Mouse (Mus musculus): ENCODE measurements around the gene Fxyd6.
A peak's percentile ranks its signal among the peaks of the same experiment; 100 is the strongest.

The Fxyd6 gene

DNA sequence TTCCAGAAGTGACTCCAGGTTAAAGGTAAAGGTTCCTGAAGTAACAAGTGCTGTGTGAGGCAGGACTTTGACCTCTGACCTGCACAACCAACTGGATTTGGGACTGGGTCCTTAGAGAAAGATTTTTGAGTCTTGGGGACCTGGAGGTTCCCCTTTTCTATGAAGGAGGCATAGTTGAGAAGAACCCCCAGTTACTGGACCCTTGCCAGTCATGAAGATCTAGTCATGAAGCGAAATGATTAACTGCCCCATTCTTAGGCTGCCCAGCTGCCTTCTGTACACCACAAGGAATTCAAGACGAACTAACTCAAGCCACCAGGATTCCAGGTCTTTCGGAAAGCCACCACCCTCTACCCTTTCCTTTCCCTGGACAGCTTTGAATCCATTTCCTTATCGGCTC lies 6.4 kb downstream of the Fxyd6 start:
- DNase-seq (ENCODE audit: low read depth), result no peak

DNA sequence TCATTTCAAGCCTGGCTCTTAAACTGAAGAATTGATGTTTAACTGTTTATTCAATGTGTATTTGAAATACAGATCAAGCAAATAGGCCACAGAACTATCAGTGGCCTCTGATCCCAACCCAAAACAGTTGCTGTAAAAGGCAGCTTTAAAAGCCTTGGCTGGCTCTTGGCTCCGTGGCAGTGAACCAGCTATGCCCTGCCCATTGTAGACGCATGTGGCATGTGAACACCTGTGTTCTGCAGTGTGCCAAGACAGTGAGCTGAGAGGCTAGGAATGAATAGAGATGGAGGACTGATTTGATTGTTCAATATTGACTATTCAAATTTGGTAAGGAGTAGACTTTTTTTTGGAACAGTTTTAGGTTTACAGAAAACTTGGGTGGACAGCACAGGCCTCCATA lies 6.9 kb downstream of the Fxyd6 start:
- no peak for DNase-seq (ENCODE audit: low read depth)

DNA sequence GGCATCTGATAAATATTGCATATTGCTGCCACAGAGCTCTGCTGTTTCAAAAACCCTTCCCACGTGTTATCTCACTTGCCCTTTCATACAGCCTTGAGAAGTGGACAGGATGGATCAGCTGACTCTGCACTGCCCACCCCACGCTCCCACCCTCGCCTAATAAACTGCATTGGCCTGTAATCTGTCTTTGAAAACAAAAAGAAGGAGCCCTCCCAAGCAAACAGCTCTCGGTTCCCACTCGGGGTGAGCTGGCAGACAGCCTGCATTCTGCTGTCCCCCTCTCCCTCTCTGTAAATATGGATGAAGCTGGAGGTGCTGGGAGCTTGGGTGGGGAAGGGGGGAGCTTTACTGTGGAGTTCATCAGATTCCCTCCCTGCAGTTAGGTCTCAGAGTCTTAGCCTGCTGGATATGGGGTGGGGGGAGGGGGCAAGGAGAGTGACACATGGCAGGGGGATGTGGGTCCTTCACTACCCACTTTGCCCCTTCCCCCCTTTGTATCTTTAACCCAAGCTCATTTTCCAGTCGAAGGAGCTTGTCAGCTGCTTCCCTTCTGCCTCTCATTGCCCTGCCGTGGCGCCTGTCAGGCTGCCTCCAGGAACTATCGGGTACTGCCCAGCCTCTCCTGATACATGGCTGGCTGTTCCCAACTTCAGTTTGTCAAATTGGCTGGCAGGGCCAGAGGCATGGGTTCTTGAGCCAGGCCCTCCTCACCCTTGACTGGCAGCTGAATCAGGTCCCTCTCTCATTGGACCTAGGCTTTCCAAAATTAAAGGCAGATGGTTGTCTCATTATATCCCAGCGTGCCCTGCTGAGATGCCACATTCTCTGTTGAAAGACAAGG lies 10.6 kb downstream of the Fxyd6 start:
- DNase-seq (ENCODE audit: low read depth), result no peak

DNA sequence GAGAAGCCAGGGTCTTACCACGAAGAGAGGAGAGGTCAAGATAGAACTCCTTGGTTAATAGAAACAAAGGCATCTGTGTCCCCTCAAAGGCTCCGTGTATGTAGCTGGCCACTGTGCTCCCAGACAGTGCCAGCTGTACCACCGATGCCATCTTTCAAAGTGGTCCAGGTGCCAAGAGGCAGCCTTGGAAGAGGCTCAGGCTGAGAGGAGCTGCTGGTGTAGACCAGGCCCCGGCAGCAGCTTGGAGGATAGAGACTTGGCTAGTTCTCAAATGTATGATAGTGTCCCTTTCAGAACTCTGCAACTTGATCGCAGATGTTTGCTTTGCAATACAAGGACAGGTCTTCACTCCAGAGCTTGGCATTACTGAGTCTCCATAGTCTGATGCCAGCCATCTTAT lies 12.4 kb downstream of the Fxyd6 start:
- no peak for DNase-seq (ENCODE audit: low read depth)

DNA sequence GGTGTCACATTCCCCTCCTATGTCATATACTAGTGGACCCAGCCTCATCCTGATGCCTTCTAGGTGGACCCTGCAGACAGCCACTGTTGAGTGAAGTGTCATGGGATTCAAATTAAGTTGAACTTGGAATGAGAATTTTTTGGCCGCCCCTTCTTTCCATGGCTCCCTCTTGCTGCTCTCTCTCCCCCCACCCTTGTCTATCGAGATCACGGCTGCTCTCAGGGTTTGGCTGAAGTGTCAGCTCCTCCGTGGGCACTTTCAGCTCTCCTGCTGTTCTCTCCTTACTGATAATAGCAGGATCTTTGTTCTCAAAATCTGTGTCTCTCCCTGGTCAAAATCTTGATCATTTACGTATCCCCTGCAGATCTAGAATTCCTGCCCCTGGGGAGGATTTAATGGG lies 12.8 kb downstream of the Fxyd6 start:
- DNase-seq (ENCODE audit: low read depth), result no peak

DNA sequence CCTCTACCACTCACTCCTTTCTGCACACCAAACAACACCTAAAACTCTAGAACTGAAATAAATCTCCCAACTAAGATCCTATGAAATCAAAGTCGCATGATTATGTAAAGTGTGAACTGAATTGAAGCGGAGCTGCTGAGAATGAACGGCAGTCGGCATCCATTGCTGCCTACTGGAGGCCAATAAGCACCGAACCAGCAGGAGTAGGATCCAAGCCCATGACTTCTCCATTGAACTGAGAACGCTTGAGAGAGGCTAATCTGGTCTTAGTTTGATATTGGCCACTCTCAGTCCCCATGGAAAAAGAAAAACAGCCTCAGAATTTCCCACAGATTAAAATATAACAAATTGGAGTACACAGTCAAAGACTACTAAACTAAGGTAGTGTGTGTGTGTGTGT lies 13.9 kb downstream of the Fxyd6 start:
- no peak for DNase-seq (ENCODE audit: low read depth)

DNA sequence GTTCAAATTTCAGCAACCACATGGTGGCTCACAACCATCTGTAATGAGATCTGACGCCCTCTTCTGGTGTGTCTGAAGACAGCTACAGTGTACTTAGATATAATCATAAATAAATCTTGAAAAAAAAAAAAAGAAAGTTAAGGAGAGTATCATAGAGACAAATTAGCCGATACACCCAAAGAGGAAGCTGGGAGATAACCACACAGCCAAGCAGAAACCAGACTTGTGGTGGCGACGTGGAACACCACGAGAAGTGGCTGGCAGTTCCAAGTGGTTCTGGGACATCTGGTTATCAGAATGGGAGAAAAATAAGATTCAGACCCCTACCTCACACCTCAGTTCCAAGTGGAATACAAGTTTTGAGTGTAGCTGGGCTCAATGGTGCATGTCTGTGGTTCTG lies 16.7 kb downstream of the Fxyd6 start:
- DNase-seq (ENCODE audit: low read depth), result no peak

DNA sequence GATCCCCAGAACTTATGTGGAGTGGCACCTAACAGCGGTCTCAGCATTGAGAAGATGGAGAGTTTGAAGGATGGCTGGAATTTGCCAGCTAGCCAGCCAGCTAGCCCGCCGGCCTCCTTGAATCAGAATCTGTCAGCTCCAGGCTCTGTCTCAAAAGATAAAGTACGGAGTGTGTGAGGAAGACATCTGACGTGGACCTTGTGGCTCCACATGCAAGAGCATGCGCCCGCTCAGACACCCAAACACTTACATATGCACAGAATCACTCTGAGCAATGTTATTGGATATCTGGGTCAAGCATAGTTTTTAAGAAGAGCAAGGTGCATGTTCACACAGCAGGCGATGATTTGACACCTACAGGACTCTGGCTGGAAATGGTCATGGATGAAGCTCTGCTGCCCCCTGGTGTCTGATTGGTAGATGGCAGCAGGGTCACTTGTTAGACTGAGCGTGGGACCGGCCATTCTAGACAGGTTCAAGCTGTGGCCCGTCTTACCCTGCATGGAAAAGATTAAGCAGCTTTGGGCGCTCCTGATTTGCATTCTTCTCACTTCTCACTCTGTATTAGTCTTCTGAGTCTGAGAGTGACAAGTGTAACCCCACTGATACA lies 18.5 kb downstream of the Fxyd6 start:
- DNase-seq (ENCODE audit: low read depth), result peak; percentile 94

DNA sequence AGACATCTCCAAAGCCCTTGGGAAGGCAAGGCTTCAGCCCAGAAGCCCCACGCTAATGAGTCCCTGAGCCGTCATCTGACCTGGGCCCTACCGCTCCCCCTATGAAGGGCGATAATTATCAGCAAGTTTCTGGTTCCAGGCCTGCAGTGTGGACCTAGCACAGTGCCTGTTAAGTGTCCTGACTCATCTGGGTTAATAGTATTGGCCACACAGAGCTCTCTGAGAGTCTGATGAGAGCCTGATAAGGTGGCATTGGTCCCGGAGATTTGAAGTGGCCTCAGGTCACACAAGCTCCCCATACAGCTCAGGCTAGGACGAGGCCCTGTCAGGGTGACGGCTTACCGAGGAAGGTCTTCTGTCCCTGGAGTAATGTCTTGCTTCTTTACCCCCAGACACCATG lies 19.6 kb downstream of the Fxyd6 start:
- DNase-seq (ENCODE audit: low read depth), result no peak

DNA sequence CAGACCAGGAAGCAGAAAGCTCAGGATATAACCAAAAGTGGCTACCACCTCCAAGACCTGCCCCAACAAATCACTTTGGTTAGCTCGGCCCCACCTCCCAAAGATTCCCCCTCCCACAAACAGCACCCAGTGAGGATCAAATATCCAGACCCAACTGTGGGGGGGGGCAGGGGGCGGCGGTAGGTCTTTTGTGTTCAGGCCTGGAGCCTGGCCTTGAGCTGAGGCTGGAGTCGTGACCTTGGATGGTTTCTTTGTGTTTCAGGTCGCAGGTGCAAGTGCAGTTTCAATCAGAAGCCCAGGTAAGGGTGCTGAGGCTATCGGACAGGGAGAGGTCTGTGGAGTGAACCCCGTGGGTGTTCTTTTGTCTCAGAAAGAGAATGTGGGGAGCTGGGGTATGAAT lies 21.3 kb downstream of the Fxyd6 start:
- DNase-seq (ENCODE audit: low read depth), result no peak

DNA sequence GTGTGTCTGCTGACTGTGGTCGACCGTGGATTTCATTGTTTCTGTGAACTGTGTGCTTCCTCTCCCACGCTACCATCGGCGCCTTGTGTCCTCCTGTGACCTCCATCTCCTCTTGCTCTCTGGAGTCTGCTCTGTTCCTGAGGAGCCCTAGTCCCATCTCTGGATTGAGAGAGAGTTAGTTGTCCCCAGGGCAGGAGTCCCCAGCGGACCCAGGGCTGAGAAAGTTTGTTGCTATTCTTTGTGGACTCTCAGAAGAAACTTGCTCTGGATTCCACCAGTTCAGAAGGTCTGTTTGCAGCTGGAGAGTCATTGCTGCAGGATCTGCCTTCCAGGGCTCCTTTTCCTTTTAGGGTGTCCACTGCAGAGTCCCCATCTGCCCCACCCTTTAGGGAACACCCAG lies 25.2 kb downstream of the Fxyd6 start:
- no peak for DNase-seq (ENCODE audit: low read depth)

DNA sequence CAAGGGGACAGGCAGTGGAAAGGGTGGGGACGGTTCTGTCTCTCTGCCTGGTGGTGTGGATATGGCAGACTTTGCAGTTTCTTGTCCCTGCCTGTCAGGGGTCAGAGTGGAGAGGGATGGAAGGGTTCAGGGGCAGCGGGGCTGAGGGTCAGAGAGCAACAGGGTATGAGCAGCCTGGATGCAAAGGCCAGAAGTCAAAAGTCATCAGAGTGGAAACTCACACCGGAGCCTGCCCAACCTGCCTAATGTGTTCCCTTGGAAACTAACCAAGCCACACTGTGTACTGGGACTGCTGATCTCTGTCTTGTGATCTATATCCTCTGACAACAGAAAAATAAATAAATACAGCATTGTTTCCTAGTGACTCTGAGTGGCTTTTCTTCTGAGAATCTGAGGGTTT lies 25.8 kb downstream of the Fxyd6 start:
- no peak for DNase-seq (ENCODE audit: low read depth)

DNA sequence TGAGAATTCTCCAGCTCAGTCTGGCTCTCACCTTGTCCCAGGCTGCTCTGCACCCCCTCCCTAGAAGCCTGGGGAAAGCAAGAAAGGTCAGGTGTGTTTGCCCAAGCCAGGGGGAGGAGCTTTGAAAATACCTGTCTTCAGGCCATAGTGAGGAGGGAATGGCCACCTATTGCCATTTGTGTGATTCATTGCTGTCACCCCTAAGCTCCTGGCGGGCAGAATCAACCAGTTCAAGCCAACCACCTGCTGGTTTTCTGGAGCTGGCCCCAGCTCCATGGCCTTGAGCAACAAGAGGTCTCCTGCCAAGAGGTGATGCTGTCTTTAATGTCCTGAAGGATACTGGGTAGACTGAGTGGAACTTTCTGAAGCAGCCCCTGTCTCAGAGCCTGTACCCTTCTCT lies 28.4 kb downstream of the Fxyd6 start:
- DNase-seq (ENCODE audit: low read depth), result no peak

DNA sequence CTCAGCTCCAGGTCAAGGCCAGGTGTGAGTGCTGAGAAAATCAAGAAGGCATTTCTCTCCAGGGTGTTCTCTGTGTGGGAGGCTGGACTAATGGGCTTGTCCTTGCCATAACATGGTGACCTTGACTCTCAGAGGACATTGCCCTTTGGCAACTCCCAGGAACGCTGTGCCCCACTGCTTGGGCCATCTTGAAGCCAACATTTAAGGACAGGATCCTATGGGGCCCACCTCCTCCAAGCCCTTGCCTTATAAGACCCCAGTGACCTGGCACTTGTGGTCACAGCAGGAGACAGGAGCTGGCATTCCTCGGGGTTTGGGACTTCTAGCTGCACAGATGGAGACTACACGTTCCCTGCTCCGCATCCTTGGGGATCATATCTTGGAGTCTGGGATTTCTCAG lies 29.4 kb downstream of the Fxyd6 start, which contains the start of gene Fxyd2:
Fxyd2 (plus strand) TSS at position 236 of the 400 bp plus-strand sequence.
- no peak for DNase-seq (ENCODE audit: low read depth)

DNA sequence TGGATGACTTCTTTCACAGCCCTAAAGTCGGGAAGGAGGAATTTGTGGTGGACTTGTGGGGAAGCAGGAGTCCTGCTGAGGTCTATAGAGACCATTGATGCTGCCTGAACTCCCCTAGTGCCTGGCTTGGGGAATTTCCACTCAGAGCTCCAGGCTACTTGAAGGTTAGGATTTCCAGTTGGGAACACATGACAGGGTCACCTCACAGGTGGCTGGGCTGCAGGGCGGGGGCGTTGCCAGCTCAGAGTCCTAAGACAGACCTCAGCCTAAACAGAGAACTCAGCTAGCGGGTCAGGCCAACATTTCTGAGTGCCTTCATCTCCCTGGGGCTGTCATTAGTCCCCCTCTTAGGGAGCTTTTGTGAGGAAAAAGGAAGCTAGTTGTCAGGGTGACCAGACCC lies 31.9 kb downstream of the Fxyd6 start:
- DNase-seq (ENCODE audit: low read depth), result no peak

DNA sequence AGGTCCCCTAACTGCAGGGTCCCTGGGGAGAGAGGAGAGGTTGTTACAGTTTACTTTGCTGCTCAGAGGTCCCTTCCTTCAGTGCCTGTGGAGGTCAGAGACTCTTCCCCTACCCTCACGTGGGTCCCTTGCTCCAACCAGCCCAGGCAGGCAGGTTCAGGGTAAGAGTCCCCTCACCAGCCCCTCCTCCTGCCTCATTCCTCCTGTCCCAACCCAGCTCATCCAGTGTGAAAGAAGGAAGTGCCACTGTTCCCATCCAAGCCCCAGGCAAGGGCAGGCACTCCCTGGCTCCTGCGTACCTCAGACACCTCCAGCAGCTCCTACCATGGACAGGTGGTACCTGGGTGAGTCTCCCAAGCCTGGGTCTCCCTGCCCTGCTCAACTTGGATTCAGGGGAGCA lies 33.0 kb downstream of the Fxyd6 start:
- DNase-seq (ENCODE audit: low read depth), result no peak

DNA sequence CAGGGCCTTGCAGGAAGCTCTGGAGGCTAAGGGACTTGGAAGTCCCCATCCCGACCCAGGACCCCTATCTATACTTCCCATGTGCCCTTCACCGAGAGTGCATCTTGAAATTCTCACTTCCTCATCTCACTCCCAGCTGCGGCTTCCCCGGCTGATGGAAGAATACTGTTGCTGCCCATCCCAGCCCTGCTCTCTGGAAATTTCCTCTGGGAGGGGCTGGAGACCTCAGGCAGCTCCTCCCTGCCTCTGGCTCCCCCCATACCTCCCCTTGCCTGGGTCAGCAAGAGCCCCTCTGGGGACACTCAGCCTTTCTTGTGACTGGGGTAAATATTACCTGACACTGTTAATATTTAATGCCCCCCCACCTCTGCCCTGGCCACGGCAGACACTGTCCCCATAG lies 35.7 kb downstream of the Fxyd6 start:
- no peak for DNase-seq (ENCODE audit: low read depth)

DNA sequence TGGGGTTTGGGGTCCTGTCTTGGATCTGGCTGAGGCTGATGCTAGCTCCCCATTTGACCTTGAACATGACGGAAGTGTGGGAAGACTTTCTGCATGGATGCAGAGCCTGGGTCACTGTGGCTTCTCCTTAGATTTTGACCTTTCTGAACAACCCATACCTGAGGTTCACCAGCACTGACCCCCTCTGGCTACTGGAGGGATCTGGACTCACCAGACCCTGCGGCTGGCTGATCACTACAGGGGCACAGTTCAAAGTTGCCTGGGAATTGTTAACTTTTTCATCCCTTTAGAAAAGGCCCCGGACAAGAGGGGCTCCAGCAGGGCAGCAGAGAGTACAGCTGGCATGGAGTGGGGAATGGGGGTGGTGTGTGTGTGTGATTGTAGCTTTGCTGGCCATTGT lies 36.8 kb downstream of the Fxyd6 start:
- no peak for DNase-seq (ENCODE audit: low read depth)

DNA sequence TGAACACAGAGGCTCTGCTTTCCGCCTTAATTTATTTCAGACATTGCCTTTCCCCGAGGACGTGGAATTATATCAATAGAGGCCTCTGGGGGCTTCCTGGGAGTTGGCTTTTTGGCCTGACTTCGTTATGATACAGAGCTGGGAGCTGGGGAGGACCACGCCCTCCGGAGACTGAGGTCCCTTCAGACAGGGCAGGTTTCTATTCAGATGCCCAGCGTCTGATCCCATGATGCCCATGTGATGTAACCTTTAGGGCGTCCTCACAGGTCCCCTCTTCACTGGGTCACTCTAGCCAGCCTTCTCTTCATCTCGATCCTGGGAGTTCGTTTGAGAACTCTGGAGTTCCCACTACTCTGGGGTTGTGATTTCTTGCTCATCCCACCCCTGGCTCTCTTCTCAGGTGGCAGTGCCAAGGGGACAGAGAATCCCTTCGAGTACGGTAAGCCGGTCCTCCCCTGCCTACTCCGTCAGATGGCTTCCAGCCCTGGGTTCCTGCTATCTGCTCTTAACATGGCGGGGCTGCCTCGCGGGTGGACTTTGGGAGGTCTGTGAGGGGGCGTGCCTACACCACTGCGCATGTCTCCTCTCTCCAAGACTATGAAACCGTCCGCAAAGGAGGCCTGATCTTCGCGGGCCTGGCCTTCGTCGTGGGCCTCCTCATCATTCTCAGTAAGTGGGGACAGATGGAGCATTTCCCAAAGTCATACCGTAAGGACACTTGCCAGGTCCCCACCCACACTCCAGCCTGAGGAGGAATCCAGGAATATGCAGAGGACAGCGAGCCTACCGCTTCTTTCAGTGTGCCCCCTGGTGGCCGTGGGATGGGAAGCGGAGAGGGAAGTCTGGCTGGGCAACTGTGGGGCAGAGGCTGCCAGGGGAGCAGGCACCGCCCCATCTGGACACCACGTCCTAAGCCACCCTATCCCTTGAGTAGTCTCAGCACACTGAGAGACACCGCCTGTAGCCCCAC lies 38.0 kb downstream of the Fxyd6 start:
- DNase-seq (ENCODE audit: low read depth), result peak; percentile 73

DNA sequence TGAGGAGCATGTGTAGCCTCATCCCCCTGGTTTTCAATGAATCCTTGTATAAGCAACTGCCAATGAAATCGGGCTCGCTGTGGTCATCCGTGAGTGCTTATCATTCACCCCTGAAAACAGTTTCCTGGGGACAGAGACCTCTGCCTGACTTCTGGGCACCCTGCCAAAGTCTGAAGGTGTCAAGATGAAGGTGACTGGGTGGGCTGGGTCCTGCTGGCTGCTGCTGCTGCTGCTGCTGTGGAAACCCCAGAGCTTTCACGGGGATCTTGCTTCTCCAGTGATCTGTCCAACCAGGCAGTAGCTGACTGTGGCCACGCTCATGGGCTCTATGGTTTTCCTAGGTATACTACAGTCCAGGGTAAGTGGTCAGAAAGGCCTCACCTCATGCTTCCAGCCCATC lies 40.2 kb downstream of the Fxyd6 start:
- DNase-seq (ENCODE audit: low read depth), result no peak

DNA sequence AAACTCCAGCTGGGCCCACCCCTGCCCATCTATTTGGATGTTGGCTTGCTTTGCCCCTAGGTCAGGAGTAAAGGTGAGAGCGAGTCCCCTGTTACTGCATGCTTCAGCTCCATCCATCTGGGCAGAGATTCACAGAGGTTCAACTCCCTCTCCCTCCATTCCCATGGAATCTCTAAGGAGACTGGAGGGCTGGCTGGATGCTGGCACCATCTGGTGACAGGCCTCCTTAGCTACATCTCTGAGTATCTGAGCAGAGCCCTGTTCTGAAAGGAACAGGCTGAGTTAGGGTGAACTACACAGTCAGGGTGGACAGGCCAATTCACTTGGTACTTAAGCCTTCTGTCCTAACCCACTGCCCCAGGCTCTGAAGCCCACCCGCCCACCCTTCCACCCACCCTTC lies 40.6 kb downstream of the Fxyd6 start:
- DNase-seq (ENCODE audit: low read depth), result no peak

DNA sequence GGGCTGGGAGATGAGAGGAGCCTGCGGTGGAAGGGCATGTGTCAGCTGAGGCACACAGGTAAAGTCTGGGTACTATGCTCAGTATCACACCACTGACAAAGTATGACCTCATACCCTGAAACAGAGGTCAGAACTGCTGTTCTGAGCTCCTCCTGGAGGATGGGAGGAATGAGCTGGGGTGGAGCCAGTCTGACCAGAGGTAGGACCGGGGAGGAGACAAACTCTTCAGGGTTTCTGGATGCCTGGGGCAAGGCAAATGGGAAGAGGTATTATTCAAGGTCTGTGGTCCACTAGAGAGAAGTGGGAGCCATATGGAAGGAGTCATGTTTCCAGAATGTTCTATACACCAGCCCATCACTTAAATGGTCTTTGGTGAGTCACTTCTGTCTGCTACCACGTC lies 41.1 kb downstream of the Fxyd6 start:
- no peak for DNase-seq (ENCODE audit: low read depth)

DNA sequence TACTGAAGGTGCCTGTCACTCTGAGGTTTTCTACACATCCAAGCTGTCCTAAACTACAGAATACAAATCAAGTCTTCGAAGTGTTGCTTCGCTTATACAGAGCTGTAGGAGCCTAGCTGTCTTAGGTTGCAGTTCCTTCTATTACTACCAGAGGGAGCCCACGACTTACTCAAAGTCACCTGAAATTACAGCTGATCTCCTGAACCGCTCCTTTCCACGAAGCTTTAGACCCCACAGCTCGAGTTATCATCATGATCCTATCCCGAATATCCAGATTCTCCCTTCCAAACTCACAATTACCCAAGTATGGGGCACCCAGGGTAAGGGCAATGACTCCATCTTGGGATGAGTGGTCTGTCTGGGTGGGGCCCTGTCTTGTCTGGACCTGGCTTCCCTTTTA lies 41.8 kb downstream of the Fxyd6 start:
- DNase-seq (ENCODE audit: low read depth), result peak; percentile 80

Measured in induced T-regulatory cell, adult 2 months (primary cell).